Mouse (Mus musculus) erythroblast, embryonic 14.5 days (primary cell): Measurements from ENCODE around the gene Kirrel.

Source experiments
- GATA1 ChIP-seq: IDR thresholded peaks from 2 replicates; pipeline ENCODE4 v1.6.1; 2012; ENCODE audit warnings: low read length, inconsistent platforms, mixed read lengths
- TAL1 ChIP-seq: IDR thresholded peaks from 3 replicates; pipeline ENCODE4 v1.6.1; 2012; ENCODE audit warnings: low read length, inconsistent platforms, mixed read lengths

DNA sequence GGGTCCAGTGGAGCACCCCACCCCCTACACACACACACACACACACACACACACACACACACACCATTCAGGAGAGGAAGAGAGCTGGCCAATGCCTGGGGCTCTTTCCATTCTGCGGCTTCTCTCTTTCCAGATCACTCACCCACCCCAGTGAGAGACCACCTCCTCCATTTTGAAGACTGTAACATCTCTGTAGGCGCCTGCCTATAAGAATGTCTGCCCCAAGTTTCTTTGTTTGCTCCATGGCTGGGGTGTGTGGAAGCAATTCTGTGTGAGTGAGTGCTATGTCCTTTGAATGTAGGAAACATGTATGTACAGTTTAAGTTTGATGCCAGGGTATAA lies 1.5 kb downstream of the Kirrel start:
- no peak for TF ChIP-seq GATA1
- no peak for TF ChIP-seq TAL1
